Mouse (Mus musculus): ENCODE results near the gene Zfp128.
"Not testable (repeated sequence)": the region's sequence is repeated elsewhere in the genome, so short reads cannot be mapped to it uniquely, and the experiment has no call there.

Gene Zfp128

DNA sequence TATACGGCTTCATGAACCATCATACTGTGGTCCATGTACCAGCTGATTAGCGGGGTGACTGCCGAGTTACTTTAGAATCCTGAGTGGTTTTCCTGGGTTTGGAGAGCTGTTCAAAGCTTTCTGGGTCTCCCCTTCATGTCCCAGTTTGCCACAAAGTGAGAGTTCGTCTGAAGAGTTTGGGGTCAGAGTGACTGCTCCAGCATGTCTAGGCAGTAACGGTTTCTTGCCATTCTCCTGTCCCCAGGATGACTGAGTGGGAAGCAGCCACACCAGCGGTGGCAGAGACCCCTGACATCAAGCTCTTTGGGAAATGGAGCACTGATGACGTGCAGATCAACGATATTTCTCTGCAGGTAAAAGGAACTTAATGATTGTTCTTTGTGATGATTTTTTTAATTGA is 41.8 kb downstream of the Zfp128 start:
- no peak for DNase-seq

- peak; percentile 42 to 47 for DNase-seq
These were observed 45.3 kb downstream of the Zfp128 start for GRCm38 (mm10) chr7:12926316-12926715.

DNA sequence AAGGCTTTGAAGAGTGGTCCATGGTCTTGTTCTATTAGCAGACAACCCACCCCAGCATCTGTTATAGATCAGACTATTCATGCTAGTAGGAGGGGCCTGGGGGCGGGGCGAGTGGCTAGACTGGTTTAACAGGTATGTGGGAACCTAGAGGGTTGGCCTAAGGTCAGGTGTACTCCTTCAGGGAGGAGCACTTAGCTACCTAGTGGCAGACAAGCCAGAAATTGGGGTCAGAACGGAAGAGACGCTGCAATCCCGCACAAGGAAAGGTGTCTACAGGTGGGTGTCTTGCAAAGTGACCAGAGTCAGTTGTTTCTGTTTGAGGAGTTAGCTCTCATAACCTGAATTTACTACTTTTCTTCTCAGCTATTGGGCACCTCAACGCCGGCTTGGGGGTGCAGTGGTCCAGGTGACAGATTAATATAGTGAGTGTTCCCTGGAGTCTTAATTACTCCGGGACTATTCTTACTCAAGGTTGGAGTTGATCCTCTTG is 46.3 kb downstream of the Zfp128 start, which contains the start of gene Rnf225:
TSS of gene Rnf225 (plus strand) at position 226 of the 490 bp plus-strand sequence.
- DNase-seq, result peak; percentile 31 to 34

DNA sequence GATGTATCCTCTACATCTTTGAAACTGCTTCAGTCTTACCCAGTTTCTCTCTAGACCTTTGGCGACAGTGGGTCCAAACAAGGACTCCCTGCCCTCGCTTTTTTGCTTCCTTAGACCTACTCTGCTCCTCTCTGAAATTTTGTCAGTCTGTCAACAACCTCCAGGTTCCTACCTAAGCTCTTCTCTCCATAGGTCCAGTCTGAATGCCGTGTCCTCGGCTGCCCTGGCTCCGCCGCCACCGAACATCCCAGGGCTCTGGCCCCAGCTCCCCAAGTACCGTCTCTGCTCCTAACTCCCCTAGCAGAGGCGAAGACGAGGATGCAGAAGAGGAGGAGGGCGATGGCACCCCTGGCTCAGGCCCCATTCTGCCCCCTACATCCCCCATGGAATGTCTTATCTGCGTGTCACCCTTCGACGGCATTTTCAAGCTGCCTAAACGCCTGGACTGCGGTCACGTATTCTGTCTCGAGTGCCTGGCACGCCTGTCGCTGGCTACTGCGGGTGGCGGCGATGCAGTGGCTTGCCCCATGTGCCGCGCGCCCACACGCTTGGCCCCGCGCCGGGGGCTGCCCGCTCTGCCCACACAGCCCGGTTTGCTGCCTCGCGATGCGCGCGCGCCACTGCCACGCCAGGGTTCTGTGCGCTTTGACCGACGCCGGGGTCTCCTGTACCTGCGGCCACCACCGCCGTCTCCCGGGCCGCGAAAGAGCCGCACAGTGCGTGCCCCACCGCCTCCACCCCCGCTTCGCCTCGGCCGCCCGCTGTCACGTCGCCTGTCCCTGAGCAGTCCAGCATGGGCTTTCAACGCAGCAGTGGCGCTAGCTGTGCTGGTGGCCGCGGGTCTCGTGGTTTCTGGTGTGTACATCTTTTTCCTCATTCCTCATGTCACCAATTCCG is 47.0 kb downstream of the Zfp128 start:
- peak; percentile 67 to 81 for DNase-seq

GRCm38 (mm10) chr7:12933615-12934140 is 52.7 kb downstream of the Zfp128 start:
- DNase-seq, result no peak

DNA sequence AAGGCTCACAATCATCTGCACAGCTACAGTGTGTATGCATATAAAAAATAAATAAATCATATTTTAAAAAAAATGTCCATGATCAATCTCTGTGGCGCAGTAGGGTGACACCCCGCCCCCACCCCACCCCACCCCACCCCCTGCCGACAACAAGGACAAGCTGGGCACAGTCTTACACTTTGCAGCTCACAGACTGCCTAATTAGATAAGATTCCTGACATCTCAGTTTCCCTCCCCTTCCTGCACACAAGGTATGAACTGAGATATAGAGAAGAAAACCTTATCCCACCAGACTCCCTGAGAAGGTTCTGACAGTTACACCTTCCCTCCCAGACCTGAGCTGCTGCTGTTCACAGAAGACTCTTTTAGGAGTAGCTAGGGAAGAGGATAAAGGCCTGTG is 53.8 kb downstream of the Zfp128 start:
- no peak for DNase-seq

DNA sequence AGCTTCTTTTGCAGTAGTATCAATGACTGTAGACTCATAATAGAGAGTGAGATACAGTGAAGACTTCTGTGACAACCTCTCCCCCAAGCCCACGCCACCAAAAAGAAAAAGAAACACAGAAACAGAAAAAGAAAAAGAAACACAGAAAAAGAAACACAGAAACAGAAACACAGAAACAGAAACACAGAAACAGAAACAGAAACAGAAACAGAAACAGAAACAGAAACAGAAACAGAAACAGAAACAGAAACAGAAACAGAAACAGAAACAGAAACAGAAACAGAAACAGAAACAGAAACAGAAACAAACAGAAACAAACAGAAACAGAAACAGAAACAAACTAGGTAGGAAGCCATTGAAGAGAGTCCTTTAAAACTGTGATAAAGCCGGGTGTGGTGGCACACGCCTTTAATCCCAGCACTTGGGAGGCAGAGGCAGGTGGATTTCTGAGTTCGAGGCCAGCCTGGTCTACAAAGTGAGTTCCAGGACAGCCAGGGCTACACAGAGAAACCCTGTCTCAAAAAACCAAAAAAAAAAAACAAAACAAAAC is 56.4 kb downstream of the Zfp128 start:
- DNase-seq, result not testable (repeated sequence)

- DNase-seq, result no peak
These were observed 59.6 kb downstream of the Zfp128 start for GRCm38 (mm10) chr7:12940599-12940998.

All from cerebellum, adult 18-20 months (tissue).